Mouse (Mus musculus): Measurements from ENCODE around the gene Uhmk1.

- TF ChIP-seq E2F4 (IDR thresholded peaks at IDR 0.05; ENCODE audit: insufficient read depth) (no peak), POLR2A (IDR thresholded peaks at IDR 0.05; ENCODE audit: insufficient read length, low read depth) (no peak), MYOG (IDR thresholded peaks at IDR 0.05; ENCODE audit: control insufficient read depth in 1 of 3, insufficient read depth in 1 of 3, insufficient read length in 2 of 3, low read depth in 2 of 3) (no peak), USF1 (IDR thresholded peaks at IDR 0.05; ENCODE audit: low read depth) (no peak), POLR2AphosphoS2 (IDR thresholded peaks at IDR 0.05; ENCODE audit: insufficient read length, low read depth) (no peak), MAX (IDR thresholded peaks at IDR 0.05; ENCODE audit: low read depth) (no peak), REST (IDR thresholded peaks at IDR 0.05; ENCODE audit: insufficient read depth, insufficient read length) (no peak), TCF12 (IDR thresholded peaks at IDR 0.05; ENCODE audit: insufficient read depth, poor library complexity, severe bottlenecking) (no peak), CEBPB (IDR thresholded peaks at IDR 0.05; ENCODE audit: insufficient read depth, poor library complexity, severe bottlenecking) (no peak), TCF3 (IDR thresholded peaks at IDR 0.05; ENCODE audit: insufficient read length, low read depth) (no peak), MYOD1 (IDR thresholded peaks at IDR 0.05; ENCODE audit: control insufficient read depth in 1 of 3, insufficient read length in 2 of 3, low read depth in 2 of 3) (no peak), SRF (IDR thresholded peaks at IDR 0.05; ENCODE audit: control insufficient read depth, insufficient read length, low read depth) (no peak)
Measured at GRCm38 (mm10) chr1:170161852-170162251, 53.3 kb downstream of the Uhmk1 start.
